Mouse (Mus musculus) G1E (cell line): ENCODE data around the gene Hspbp1. TPM values are rescaled to one million over a fixed set of nuclear protein-coding genes. Genes with fewer than 3 reads are reported as not detected.

Source experiments
- ATAC-seq: 2 replicates; pipeline ENCODE4 v1.8.0; 2016; ENCODE audit warnings: mild to moderate bottlenecking; ENCODE audit not compliant: insufficient number of reproducible peaks, poor library complexity, low FRiP score, severe bottlenecking; ENCODE audit errors: extremely low read depth
- DNase-seq: peaks from one replicate; pipeline ENCODE4 v3.0.0; 2012; ENCODE audit warnings: low spot score
- H3K27me3 ChIP-seq: 2 replicates; pipeline ENCODE4 v1.6.1; 2012; ENCODE audit warnings: mild to moderate bottlenecking, low read length, inconsistent platforms; ENCODE audit not compliant: insufficient read depth
- H3K36me3 ChIP-seq: replicated peaks from 2 replicates; pipeline ENCODE3; 2012; ENCODE audit warnings: mild to moderate bottlenecking, inconsistent platforms
- H3K4me1 ChIP-seq: 2 replicates; pipeline ENCODE4 v1.6.1; 2012; ENCODE audit warnings: low read depth, low read length, inconsistent platforms, mixed read lengths; ENCODE audit not compliant: insufficient read depth
- H3K4me3 ChIP-seq: 2 replicates; pipeline ENCODE4 v1.5.1; 2012; ENCODE audit warnings: low read depth, mild to moderate bottlenecking, inconsistent platforms, low read length, moderate library complexity, mixed read lengths
- H3K9me3 ChIP-seq: replicated peaks from 2 replicates; pipeline ENCODE4 v1.6.1; 2012; ENCODE audit warnings: inconsistent platforms
- CTCF ChIP-seq: IDR thresholded peaks from 2 replicates; pipeline ENCODE4 v1.5.1; 2012; ENCODE audit warnings: low read depth, low read length, inconsistent platforms, mixed read lengths
- GATA1 ChIP-seq: IDR thresholded peaks from 2 replicates; pipeline ENCODE4 v1.6.1; 2012; ENCODE audit warnings: borderline replicate concordance, low read length, inconsistent platforms, mixed read lengths
- GATA2 ChIP-seq: IDR thresholded peaks from 2 replicates; pipeline ENCODE4 v1.6.1; 2012; ENCODE audit warnings: low read depth, low read length, inconsistent platforms, borderline replicate concordance
- POLR2AphosphoS5 ChIP-seq: IDR thresholded peaks from 2 replicates; pipeline ENCODE4 v1.6.1; 2012; ENCODE audit warnings: low read depth, low read length, inconsistent platforms; ENCODE audit not compliant: insufficient replicate concordance
- TAL1 ChIP-seq: conservative IDR thresholded peaks from 2 replicates; pipeline ENCODE4 v1.6.1; 2012; ENCODE audit warnings: low read depth, low read length, inconsistent platforms, mixed read lengths
- polyA plus RNA-seq: library from polyadenylated mRNA; stranded (reverse); fragments of >175 nt; gene quantifications from 2 replicates; pipeline ENCODE4 v1.2.3, GENCODE M21; 2012
- total RNA-seq, 2 experiments: library from RNA; stranded (forward) in 1 of 2; stranded (reverse) in 1 of 2; fragments of 200-1000 nt in 1 of 2; fragments of >200 nt in 1 of 2; fragmentation: Nextera tagmentation in 1 of 2; gene quantifications; 2 replicates each; pipeline ENCODE4 v1.2.3; 2014 to 2017

The Hspbp1 gene
- total and polyA plus RNA-seq, 3 experiments: 26.5 to 124 (median 55.3) TPM

- TF ChIP-seq CTCF (0 out of 2 replicates have a peak, but pooled peaks have one; percentile 8), GATA1 (no peak)
- ATAC-seq: no peak
- H3K4me3 ChIP-seq: no peak overlapping the region
- H3K4me1 ChIP-seq: peaks cover 48% of the 10 kb centered on the region
- H3K27me3 ChIP-seq: no peaks in the 10 kb centered on the region
- H3K36me3 ChIP-seq: peaks cover 36% of the 10 kb centered on the region
- DNase-seq: no peak
- H3K9me3 ChIP-seq: no peaks in the 10 kb centered on the region
Observed at GRCm38 (mm10) chr7:4623544-4624189, 61.2 kb downstream of the Hspbp1 start.

DNA sequence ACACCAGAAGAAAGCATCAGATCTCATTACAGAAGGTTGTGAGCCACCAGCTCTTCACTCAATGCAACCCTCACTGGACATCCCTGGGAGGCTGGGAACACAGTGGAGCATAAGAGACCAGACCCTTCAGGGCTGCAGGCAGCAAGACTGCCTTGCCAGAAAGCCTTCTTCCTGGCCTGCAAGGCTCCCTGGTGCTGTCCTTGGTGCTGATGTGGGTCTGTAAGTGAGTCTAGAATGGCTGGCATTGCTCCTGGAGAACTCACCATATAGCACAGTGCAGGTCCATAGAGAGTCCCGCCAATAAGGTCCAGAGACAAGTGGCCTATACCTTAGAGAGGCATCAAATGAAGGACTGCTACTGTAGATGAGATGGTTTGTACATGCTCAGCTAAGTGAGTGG, 64.9 kb downstream of the Hspbp1 start:
- no peaks in the 10 kb centered on the region for H3K9me3 ChIP-seq
- DNase-seq (peak; percentile 27), ATAC-seq (peak; percentile 25)
- no peak overlapping the region for H3K4me3 ChIP-seq
- TF ChIP-seq GATA2: no peak
- no peak for TF ChIP-seq POLR2AphosphoS5
- TF ChIP-seq GATA1: no peak
- TF ChIP-seq CTCF: no peak
- TF ChIP-seq TAL1: no peak
- peaks cover 16% of the 10 kb centered on the region; the same call in 1 of the 2 replicates for H3K4me1 ChIP-seq
- peaks cover 5% of the 10 kb centered on the region for H3K36me3 ChIP-seq
- peaks cover 22% of the 10 kb centered on the region for H3K27me3 ChIP-seq

GRCm38 (mm10) chr7:4613740-4614403, 71.0 kb downstream of the Hspbp1 start:
- ATAC-seq (no peak), DNase-seq (no peak)
- no peaks in the 10 kb centered on the region; the same call in 1 of the 2 replicates for H3K4me1 ChIP-seq
- H3K9me3 ChIP-seq: no peaks in the 10 kb centered on the region
- H3K4me3 ChIP-seq: no peak overlapping the region
- peaks cover 39% of the 10 kb centered on the region for H3K27me3 ChIP-seq
- no peak for TF ChIP-seq CTCF
- TF ChIP-seq POLR2AphosphoS5: no peak
- TF ChIP-seq GATA1: no peak
- no peak for TF ChIP-seq GATA2
- TF ChIP-seq TAL1: no peak
- no peaks in the 10 kb centered on the region for H3K36me3 ChIP-seq

- ATAC-seq (no peak), DNase-seq (no peak)
- Histone ChIP-seq H3K4me3 (no peak overlapping the region), H3K4me1 (peaks cover 2% of the 10 kb centered on the region), H3K9me3 (no peaks in the 10 kb centered on the region), H3K36me3 (no peaks in the 10 kb centered on the region), H3K27me3 (peaks cover 36% of the 10 kb centered on the region)
- TF ChIP-seq GATA2 (no peak), CTCF (no peak), GATA1 (no peak), POLR2AphosphoS5 (no peak), TAL1 (no peak)
Observed at GRCm38 (mm10) chr7:4612956-4613355, 71.9 kb downstream of the Hspbp1 start.

DNA sequence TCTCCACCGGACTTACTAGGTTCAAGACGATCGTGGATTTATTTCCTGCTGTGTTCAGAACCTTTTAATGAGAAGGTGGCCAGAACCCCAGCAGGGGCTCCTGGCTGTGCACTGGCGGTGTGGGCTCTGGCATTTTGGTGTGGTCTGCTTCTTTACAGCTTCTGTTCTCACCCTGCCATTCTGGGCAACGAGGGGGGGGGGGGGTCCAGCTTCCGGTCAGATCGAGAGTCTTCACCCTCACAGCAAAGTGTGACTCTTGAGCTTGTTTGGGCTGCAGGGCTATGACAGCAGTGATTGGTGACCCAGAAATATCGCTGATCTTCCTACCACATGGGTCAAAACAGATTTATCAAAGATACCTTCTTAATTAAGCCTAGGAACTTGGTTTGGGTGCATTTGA, 72.5 kb downstream of the Hspbp1 start:
- Histone ChIP-seq H3K9me3 (no peaks in the 10 kb centered on the region), H3K4me1 (peaks cover 3% of the 10 kb centered on the region), H3K4me3 (no peak overlapping the region), H3K27me3 (peaks cover 32% of the 10 kb centered on the region), H3K36me3 (no peaks in the 10 kb centered on the region)
- DNase-seq (no peak), ATAC-seq (no peak)
- TF ChIP-seq CTCF (no peak), TAL1 (no peak), GATA2 (no peak), GATA1 (no peak), POLR2AphosphoS5 (no peak)

GRCm38 (mm10) chr7:4611921-4612341, 72.9 kb downstream of the Hspbp1 start:
- H3K36me3 ChIP-seq: no peaks in the 10 kb centered on the region
- no peak for DNase-seq
- peaks cover 32% of the 10 kb centered on the region for H3K27me3 ChIP-seq
- no peak for ATAC-seq
- H3K4me3 ChIP-seq: no peak overlapping the region
- H3K9me3 ChIP-seq: no peaks in the 10 kb centered on the region
- no peak for TF ChIP-seq GATA2
- no peak for TF ChIP-seq GATA1
- no peak for TF ChIP-seq POLR2AphosphoS5
- TF ChIP-seq CTCF: no peak
- no peak for TF ChIP-seq TAL1
- peaks cover 3% of the 10 kb centered on the region for H3K4me1 ChIP-seq
